Mouse (Mus musculus): ENCODE measurements around the gene Sorcs1. TPM values are rescaled to one million over a fixed set of nuclear protein-coding genes. Genes with fewer than 3 reads are reported as not detected.

Gene Sorcs1
- total RNA-seq, 2 experiments from 2014 or later = 9.1 to 9.9 TPM

Small RNAs within 50 kb of the gene (microRNA-seq; reads per million reads assigned to microRNA genes)
- 0 reads per million in 2 experiments for gene Gm27749
